Mouse (Mus musculus) mouse embryonic stem cell (cell line): Measurements from ENCODE around the gene Mrps35.

ENCODE experiments used
- in situ Hi-C, 2 experiments: fragments of 300-500 bp; cut with MboI; formaldehyde crosslinking; loops; 1 replicate in 1 of 2; 3 replicates in 1 of 2; pipeline ENCODE4 v1.14.3; 2019 to 2020; ENCODE audit warnings: low sequenced_read_pairs in 2 of 2, low pct_unique_long_range_greater_than_20kb in 1 of 2, mixed read lengths in 1 of 2; ENCODE audit not compliant: unreplicated experiment in 1 of 2

The Mrps35 gene

DNA sequence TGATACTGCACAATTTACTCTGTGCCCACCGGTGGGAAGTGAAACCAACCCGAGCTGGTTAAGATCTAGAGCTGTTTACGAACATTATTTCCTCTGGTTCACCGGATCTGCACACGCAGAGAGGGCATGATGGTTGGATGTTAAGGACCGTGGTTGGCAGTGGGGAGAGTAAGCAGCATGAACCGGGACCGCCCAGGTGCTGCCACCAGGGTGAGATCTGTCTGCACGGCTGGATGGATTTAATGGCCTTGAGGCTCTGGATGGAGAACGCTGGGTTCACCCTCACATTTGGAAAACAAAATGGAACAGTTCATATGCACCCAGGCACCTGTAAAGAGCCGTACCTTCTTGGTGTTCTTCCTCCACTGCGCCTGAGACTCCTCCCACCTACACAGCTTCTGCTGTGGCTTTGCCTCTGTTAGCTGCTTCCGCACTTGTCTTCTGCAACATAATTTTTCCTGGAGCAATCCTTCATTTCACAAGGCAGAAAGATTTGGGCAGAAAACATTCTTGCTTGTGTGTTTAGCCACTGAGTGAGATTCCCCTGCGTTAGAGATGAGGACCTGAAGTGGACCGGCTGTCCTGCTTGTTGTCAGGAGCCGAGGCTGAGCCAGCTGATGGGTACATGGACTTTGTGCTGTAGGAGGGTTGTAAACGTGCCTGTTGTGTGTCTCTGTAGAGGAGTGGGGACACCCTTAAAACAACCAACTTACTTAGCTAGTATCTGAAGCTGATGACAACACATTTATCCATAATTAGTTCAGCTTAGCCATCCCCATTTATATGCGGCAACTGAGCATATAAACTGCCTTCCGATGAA is 57.1 kb downstream of the Mrps35 start:
- in situ Hi-C loops: loop anchor here (25.0 kb wide), 2 partner anchors 462 to 1888 kb away; partner anchors contain the start of genes Med21 (in 1 of the 2) and Tm7sf3 (in 1 of the 2)

DNA sequence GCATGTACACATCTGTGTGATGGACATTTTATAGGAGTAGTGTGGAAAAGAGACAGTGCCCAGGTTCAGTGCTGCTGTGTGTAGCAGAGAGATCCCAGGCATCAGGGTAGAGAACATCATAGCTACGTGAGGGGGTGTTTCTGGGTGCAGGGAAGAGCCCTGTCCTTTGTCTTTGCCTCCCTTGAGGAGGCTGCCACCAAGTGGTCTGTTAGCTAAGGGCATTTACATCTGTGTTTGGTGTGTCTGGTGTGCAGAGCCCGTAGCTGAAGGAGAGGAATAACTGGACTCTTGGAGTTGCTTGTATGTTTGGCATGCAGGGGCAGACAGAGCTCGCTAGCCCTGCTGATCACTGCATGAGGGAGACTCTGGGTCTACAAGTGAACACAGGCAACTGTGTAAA is 59.7 kb downstream of the Mrps35 start:
- in situ Hi-C loops: no loop called here

DNA sequence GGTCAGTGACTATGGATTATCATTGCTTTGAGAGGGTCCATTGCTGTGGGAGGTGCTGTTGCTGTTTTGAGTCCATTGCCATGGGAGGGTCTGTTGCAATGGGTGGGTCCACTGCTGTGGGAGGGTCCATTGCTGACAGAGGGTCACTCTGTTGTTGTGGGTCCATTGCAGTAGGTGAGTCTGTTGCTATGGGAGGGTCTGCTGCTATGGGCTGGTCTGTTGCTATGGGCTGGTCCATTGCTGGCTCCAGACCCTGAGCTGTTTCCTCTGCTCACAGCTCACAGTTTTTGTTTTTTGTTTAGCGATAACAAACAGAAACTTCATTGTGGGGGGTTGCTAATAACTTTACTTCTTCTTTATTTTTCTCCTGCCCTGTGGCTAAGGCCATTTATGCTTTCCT is 63.0 kb downstream of the Mrps35 start:
- in situ Hi-C loops: no loop called here

DNA sequence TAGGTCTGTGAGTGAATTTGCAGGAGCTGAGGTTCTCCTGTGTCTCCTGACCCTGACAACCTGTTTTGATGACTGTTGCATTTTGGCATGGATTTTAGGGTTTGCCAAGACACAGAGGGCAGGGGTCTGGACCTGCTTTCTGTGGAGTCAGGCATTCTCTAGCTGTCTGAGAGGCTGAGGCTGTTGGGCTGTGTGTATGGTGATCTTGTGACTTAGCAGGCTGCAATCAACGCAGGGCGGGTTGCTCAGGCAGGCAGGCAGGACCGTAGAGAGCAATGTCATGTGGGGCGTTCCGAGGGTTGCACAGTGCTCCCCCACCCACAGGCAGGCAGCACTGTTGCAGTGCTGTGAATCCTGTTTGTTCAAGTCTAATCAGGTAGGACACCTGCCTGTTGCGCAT is 64.2 kb downstream of the Mrps35 start:
- in situ Hi-C loops: no loop called here

DNA sequence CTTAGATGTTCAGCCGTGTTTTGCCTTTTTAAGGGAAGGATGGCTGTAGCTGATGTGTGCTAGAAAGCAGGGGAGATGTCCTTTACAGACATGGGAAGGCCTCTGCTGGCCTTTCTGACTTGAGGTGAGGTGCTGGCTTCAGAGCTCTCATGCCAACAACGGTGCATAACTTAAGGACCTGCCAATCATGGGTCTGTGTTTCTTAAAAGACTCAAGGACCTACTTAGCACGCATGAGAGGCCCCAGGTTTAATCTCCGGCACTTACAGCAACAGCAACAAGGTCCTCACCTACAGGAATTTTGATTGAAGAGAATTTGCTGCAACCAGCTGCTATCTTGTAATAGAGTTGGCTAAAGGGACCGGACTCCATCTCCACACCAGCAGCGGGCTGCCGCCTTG is 66.7 kb downstream of the Mrps35 start:
- in situ Hi-C loops: no loop called here

DNA sequence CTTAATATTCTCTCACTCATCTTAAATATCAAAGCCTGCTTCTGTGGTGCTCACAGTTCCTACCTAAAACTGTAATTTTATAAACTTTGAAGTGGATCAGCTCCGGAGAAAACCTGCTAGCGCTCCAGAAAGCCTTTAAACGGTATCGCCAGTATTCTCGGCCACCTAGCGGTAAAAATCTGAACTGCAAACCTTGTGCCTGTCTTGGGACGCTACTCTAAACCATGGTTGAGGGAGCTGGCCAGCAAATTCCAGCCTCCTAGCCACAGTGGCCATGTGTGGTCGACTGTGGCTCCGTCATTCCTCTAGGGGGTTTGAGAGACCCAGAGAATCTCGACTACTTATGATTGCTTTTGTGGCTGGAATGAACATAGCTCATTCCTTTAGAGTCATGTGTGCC is 74.0 kb downstream of the Mrps35 start:
- in situ Hi-C loops: loop anchor here in 1 of 2 experiments (10.0 kb wide), 1 partner anchor 118 kb away; no protein-coding TSS in a partner anchor

DNA sequence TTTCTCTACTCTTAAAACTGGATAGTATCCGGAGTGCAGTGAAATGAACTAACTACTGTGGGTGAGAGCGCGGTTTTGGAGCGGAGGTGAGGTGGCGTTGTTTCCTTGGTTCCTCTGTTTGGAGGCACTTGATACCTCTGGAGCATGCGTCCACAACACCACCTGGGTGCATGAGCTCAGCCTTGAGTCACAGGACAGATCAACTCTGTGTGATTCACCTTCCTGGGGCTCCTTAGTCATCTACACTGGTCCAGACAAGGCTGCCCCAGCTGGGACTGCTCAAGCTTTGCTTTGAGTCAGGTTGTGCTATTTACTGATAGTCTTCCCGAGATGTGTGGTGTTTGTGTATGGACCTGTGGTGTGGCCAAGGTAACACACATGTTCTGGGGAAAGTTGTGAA is 75.2 kb downstream of the Mrps35 start:
- in situ Hi-C loops: loop anchor here in 1 of 2 experiments (10.0 kb wide), 1 partner anchor 117 kb away; no protein-coding TSS in a partner anchor

DNA sequence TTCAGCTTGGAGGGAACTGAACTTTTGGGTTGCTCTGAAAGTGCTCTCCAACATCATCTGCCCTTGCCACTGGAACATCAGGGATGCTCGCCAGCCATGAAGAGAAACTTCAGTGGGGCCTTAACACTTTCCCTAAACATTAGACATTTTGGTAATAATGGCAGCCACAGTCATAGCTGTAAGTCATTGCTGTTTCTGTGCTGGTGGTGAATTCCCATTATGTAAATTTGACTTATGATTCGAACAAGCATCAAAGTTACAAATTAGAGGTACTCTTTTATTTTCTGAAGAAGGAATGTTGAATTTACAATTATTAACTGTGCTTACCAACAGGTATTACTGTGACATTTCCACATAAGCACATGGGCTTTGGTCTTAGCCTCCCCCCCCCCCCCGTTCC is 75.6 kb downstream of the Mrps35 start:
- in situ Hi-C loops: loop anchor here in 1 of 2 experiments (10.0 kb wide), 1 partner anchor 117 kb away; no protein-coding TSS in a partner anchor

DNA sequence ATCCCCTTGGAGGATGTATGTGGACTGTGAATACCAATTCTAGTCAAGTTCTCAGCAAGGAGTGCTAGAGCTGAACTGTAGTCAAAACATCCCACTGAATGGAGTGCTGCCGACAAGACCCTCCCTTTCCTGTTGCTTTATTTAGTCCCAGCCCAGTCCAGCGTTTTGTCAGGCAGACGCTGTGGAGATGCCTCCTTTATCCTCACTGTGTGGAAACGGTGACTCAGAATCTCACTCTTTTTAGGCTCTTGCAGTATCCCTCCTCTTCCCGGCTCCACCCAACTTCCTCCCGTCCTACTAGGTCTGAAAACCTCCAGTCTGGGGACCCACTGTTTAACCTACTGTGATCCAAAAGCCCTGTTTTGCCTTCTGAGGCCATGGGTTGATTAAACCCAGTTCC is 78.8 kb downstream of the Mrps35 start:
- in situ Hi-C loops: no loop called here
